ENCODE assay signal across 8 mouse cellular contexts in the genomic region with DNA sequence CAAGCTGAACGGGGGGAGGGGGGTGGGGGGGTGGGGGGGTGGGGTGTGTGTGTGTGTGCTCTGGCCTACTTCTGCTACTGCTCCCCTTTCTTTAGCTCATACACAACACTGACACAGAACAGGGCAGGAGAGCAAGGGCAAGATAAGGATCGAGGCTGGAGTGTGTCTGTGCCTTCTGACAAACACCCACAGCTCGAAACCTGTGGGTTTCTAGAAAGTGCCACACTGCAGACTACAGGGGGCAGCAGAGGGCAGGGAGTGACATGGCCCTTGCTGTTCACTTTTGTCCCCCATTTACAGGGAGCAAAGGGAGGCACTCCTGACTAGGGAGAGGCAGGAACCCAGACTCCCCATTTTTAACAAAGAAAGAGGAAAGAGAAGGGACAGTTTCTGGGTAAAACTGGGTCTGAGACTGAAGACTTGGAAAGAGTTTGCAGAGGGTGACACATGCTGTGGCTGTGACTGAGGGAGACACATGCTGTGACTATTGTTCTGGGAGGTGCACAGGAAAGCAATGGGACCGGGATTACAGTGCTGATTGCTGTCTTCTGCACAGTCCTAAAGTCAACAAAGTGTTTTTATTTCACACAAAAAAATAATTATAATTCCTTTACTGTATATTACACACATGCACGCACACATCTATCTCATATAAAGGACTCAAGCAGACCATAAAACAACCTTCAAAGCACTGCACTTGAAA. TPM values are rescaled to one million over a fixed set of nuclear protein-coding genes. Genes with fewer than 3 reads are reported as not detected.
DNase-seq lines count a peak whose midpoint lies in the region; ATAC-seq and TF ChIP-seq lines count a peak whose summit lies in the region.

No protein-coding gene starts in this region.

- peak; percentile 53; the same call in 1 of the 2 replicates for ATAC-seq in intestine, embryonic 16.5 days
- ATAC-seq in lung, postnatal 0 days = peak; percentile 65

- H3K27ac ChIP-seq in embryonic facial prominence, embryonic 10.5 days (replicated peaks) = no peak overlapping the region
- no peak overlapping the region for H3K27ac ChIP-seq in intestine, embryonic 16.5 days (ENCODE audit: low read length)
- H3K27ac ChIP-seq in lung, postnatal 0 days (ENCODE audit: low read length) = no peak overlapping the region

- TF ChIP-seq CTCF in lung, postnatal 0 days (IDR thresholded peaks at IDR 0.05) = peak; percentile 87

- no peak for TF ChIP-seq EP300 in lung, postnatal 0 days (IDR thresholded peaks at IDR 0.05)

- no peaks in the 10 kb centered on the region for H3K4me1 ChIP-seq in embryonic facial prominence, embryonic 10.5 days
- peaks cover under 1% of the 10 kb centered on the region; the same call in 1 of the 2 replicates for H3K4me1 ChIP-seq in intestine, embryonic 16.5 days (ENCODE audit: control insufficient read depth, insufficient read depth, low read length)
- H3K4me1 ChIP-seq in lung, postnatal 0 days (ENCODE audit: insufficient read depth, low read depth, low read length) = no peaks in the 10 kb centered on the region

- H3K4me3 ChIP-seq in embryonic facial prominence, embryonic 10.5 days = no peak overlapping the region
- H3K4me3 ChIP-seq in intestine, embryonic 16.5 days (ENCODE audit: low read length) = no peak overlapping the region
- no peak overlapping the region for H3K4me3 ChIP-seq in lung, postnatal 0 days (ENCODE audit: low read depth, low read length)

- H3K4me2 ChIP-seq in intestine, embryonic 16.5 days (ENCODE audit: low read depth, low read length) = no peak overlapping the region
- H3K4me2 ChIP-seq in lung, postnatal 0 days (replicated peaks; ENCODE audit: low read depth, low read length) = no peak overlapping the region

- peaks cover 5% of the 10 kb centered on the region; the same call in 1 of the 2 replicates for H3K9me3 ChIP-seq in embryonic facial prominence, embryonic 10.5 days
- no peaks in the 10 kb centered on the region for H3K9me3 ChIP-seq in intestine, embryonic 16.5 days (ENCODE audit: control insufficient read depth, low read length)
- no peaks in the 10 kb centered on the region for H3K9me3 ChIP-seq in lung, postnatal 0 days (ENCODE audit: low read length)

- DNase-seq in ovary, adult 18-20 months (ENCODE audit: low spot score) = peak; percentile 11
- DNase-seq in ovary, postnatal 10 days (ENCODE audit: low spot score) = no peak
- peak; percentile 64 for DNase-seq in adipocyte (ENCODE audit: low spot score)
- DNase-seq in embryonic facial prominence, embryonic 10.5 days (ENCODE audit: low spot score) = peak; percentile 56
- DNase-seq in lung, postnatal 0 days (ENCODE audit: low spot score) = peak; percentile 58
- DNase-seq in retina, postnatal 7 days (ENCODE audit: low read depth, low spot score) = peak; percentile 47
- DNase-seq in layer of hippocampus, adult 9-11 months = no peak

- 66% methylated on average over 5 of the region's 5 CpGs for WGBS in embryonic facial prominence, embryonic 10.5 days
- WGBS in intestine, embryonic 16.5 days = 47% methylated on average over 5 of the region's 5 CpGs
- 56% methylated on average over 5 of the region's 5 CpGs for WGBS in lung, postnatal 0 days

- peaks cover 47% of the 10 kb centered on the region for H3K36me3 ChIP-seq in embryonic facial prominence, embryonic 10.5 days (replicated peaks)
- H3K36me3 ChIP-seq in intestine, embryonic 16.5 days (ENCODE audit: control insufficient read depth, insufficient read depth, low read length) = no peaks in the 10 kb centered on the region
- no peaks in the 10 kb centered on the region for H3K36me3 ChIP-seq in lung, postnatal 0 days (ENCODE audit: insufficient read depth, low read length)

- no peaks in the 10 kb centered on the region for H3K27me3 ChIP-seq in embryonic facial prominence, embryonic 10.5 days (replicated peaks; ENCODE audit: low read depth, poor library complexity, severe bottlenecking)
- H3K27me3 ChIP-seq in intestine, embryonic 16.5 days (replicated peaks; ENCODE audit: control insufficient read depth, insufficient read depth, low read length) = no peaks in the 10 kb centered on the region
- H3K27me3 ChIP-seq in lung, postnatal 0 days (replicated peaks; ENCODE audit: insufficient read depth, low read length) = no peaks in the 10 kb centered on the region

- H3K9ac ChIP-seq in intestine, embryonic 16.5 days (ENCODE audit: low read depth, low read length) = no peak overlapping the region
- no peak overlapping the region for H3K9ac ChIP-seq in lung, postnatal 0 days (replicated peaks; ENCODE audit: low read depth)

RNA-seq across cellular contexts. Expression of a gene that starts 16.1 kb away (rescaled TPM):
- 68.7 and 70.9 TPM in 2 replicates for polyA plus RNA-seq in embryonic facial prominence, embryonic 10.5 days (2016; fragmentation: Nextera tagmentation; extraction: Ambion mirVana)
- 27.8 and 30.3 TPM in 2 replicates for polyA plus RNA-seq in intestine, embryonic 16.5 days (2015; fragmentation: Nextera tagmentation; extraction: Ambion mirVana)
- 19.7 and 20.0 TPM in 2 replicates for polyA plus RNA-seq in lung, postnatal 0 days (2015; fragmentation: Nextera tagmentation; extraction: Ambion mirVana)

Comparison
In these comparisons a context has a peak if more than half of its experiments do, and no peak if none do; other contexts are left out.
1. DNase-seq: peak in ovary, adult 18-20 months (single experiment), adipocyte (single experiment), embryonic facial prominence, embryonic 10.5 days (single experiment), lung, postnatal 0 days (single experiment) and retina, postnatal 7 days (single experiment); none in ovary, postnatal 10 days (single experiment) and layer of hippocampus, adult 9-11 months (single experiment).